25 mouse cellular contexts compared by ENCODE assay signal in genomic region chr12:80936751-80937150, GRCm38 (mm10). TPM values are rescaled to one million over a fixed set of nuclear protein-coding genes. Genes with fewer than 3 reads are reported as not detected.
DNase-seq lines count a peak whose midpoint lies in the region; ATAC-seq and TF ChIP-seq lines count a peak whose summit lies in the region.
"Had no signal": no experiment of that assay in that cellular context is flagged by ENCODE, and none has a peak within 500 bp of the region (broad histone marks: within the 10 kb centered on the region; RNA-seq: fewer than 3 reads in every experiment).

No protein-coding gene starts in this region.

- TF ChIP-seq CTCF in stomach, postnatal 0 days (IDR thresholded peaks at IDR 0.05; ENCODE audit: low read depth) = no peak

- peak; percentile 12; the same call in 1 of the 2 replicates for ATAC-seq in intestine, embryonic 16.5 days
- ATAC-seq in stomach, postnatal 0 days (ENCODE audit: low FRiP score, low TSS enrichment) = no peak
- no peak for ATAC-seq in hindbrain, embryonic 14.5 days (ENCODE audit: low FRiP score)
- ATAC-seq: forebrain, embryonic 16.5 days had no signal

- H3K27me3 ChIP-seq in intestine, embryonic 16.5 days (replicated peaks; ENCODE audit: control insufficient read depth, insufficient read depth, low read length) = no peaks in the 10 kb centered on the region
- H3K27me3 ChIP-seq in stomach, postnatal 0 days (ENCODE audit: control insufficient read depth, insufficient read depth, low read length) = no peaks in the 10 kb centered on the region
- H3K27me3 ChIP-seq in hindbrain, embryonic 14.5 days (ENCODE audit: control insufficient read depth, insufficient read depth, low read length) = no peaks in the 10 kb centered on the region
- H3K27me3 ChIP-seq: CH12.LX; embryonic facial prominence, embryonic 13.5 days; limb, embryonic 15.5 days; liver, embryonic 15.5 days had no signal

- peak; percentile 53 for DNase-seq in adrenal gland, adult 8-10 months
- DNase-seq in adrenal gland, adult 18-20 months (ENCODE audit: low spot score in 2 of 2) = no peak
- peak; percentile 23 for DNase-seq in lung, postnatal 14 days
- no peak for DNase-seq in stomach, postnatal 0 days (ENCODE audit: low spot score)
- DNase-seq in frontal cortex, postnatal 10 days (ENCODE audit: low spot score in 2 of 2) = no peak
- no peak for DNase-seq in hindbrain, embryonic 14.5 days (ENCODE audit: low spot score)
- DNase-seq: cerebellum, adult 11-12 months; cerebellum, postnatal 14 days; gastrocnemius, postnatal 36 days; kidney, adult 9 months; kidney, postnatal 36 days; midbrain, embryonic 14.5 days; right cerebral cortex, postnatal 14 days; thymus, postnatal 36 days had no signal

- peaks cover 3% of the 10 kb centered on the region; the same call in 1 of the 2 replicates for H3K4me1 ChIP-seq in intestine, embryonic 16.5 days (ENCODE audit: control insufficient read depth, insufficient read depth, low read length)
- no peaks in the 10 kb centered on the region for H3K4me1 ChIP-seq in stomach, postnatal 0 days (replicated peaks; ENCODE audit: control insufficient read depth, insufficient read depth)
- H3K4me1 ChIP-seq in hindbrain, embryonic 14.5 days (replicated peaks; ENCODE audit: control insufficient read depth, insufficient read depth, low read length) = no peaks in the 10 kb centered on the region
- H3K4me1 ChIP-seq: hindbrain, embryonic 10.5 days; limb, embryonic 15.5 days had no signal

- H3K27ac ChIP-seq in intestine, embryonic 16.5 days (ENCODE audit: low read length) = peak overlapping the region; percentile 79
- H3K27ac ChIP-seq in stomach, postnatal 0 days (replicated peaks) = peak overlapping the region; percentile 81
- H3K27ac ChIP-seq in hindbrain, embryonic 14.5 days = no peak overlapping the region
- H3K27ac ChIP-seq: embryonic facial prominence, embryonic 13.5 days; hindbrain, embryonic 10.5 days; limb, embryonic 15.5 days had no signal

- H3K36me3 ChIP-seq in intestine, embryonic 16.5 days (ENCODE audit: control insufficient read depth, insufficient read depth, low read length) = no peaks in the 10 kb centered on the region
- H3K36me3 ChIP-seq in stomach, postnatal 0 days (ENCODE audit: control insufficient read depth, insufficient read depth, low read length) = no peaks in the 10 kb centered on the region
- no peaks in the 10 kb centered on the region for H3K36me3 ChIP-seq in hindbrain, embryonic 14.5 days (replicated peaks; ENCODE audit: control insufficient read depth, insufficient read depth)
- H3K36me3 ChIP-seq: embryonic facial prominence, embryonic 13.5 days; hindbrain, embryonic 10.5 days; limb, embryonic 15.5 days had no signal

- no peak overlapping the region for H3K4me3 ChIP-seq in intestine, embryonic 16.5 days (ENCODE audit: low read length)
- H3K4me3 ChIP-seq in stomach, postnatal 0 days (ENCODE audit: low read depth, low read length) = no peak overlapping the region
- H3K4me3 ChIP-seq in hindbrain, embryonic 14.5 days (replicated peaks; ENCODE audit: low read length) = no peak overlapping the region
- H3K4me3 ChIP-seq: embryonic facial prominence, embryonic 13.5 days; hindbrain, embryonic 10.5 days; limb, embryonic 15.5 days; liver, embryonic 15.5 days; megakaryocyte, embryonic 14.5 days; myocyte had no signal

- no peak overlapping the region for H3K4me2 ChIP-seq in intestine, embryonic 16.5 days (ENCODE audit: low read depth, low read length)
- H3K4me2 ChIP-seq in stomach, postnatal 0 days (replicated peaks; ENCODE audit: low read depth) = no peak overlapping the region
- no peak overlapping the region for H3K4me2 ChIP-seq in hindbrain, embryonic 14.5 days (replicated peaks)
- H3K4me2 ChIP-seq: embryonic facial prominence, embryonic 13.5 days; limb, embryonic 15.5 days; liver, embryonic 15.5 days had no signal

- no peak overlapping the region for H3K9ac ChIP-seq in intestine, embryonic 16.5 days (ENCODE audit: low read depth, low read length)
- no peak overlapping the region for H3K9ac ChIP-seq in stomach, postnatal 0 days (ENCODE audit: low read length)
- no peak overlapping the region for H3K9ac ChIP-seq in hindbrain, embryonic 14.5 days
- H3K9ac ChIP-seq: embryonic facial prominence, embryonic 13.5 days; limb, embryonic 15.5 days; liver, embryonic 15.5 days had no signal

- no peaks in the 10 kb centered on the region for H3K9me3 ChIP-seq in intestine, embryonic 16.5 days (ENCODE audit: control insufficient read depth, low read length)
- H3K9me3 ChIP-seq in stomach, postnatal 0 days (ENCODE audit: control insufficient read depth, low read length) = no peaks in the 10 kb centered on the region
- no peaks in the 10 kb centered on the region for H3K9me3 ChIP-seq in hindbrain, embryonic 14.5 days (ENCODE audit: control insufficient read depth, low read length)
- H3K9me3 ChIP-seq: embryonic facial prominence, embryonic 13.5 days; hindbrain, embryonic 10.5 days; limb, embryonic 15.5 days; liver, embryonic 15.5 days had no signal

- no peak for TF ChIP-seq EP300 in stomach, postnatal 0 days (optimal IDR thresholded peaks at IDR 0.05)

- WGBS in intestine, embryonic 16.5 days = 68% methylated on average over 2 of the region's 2 CpGs
- 63% methylated on average over 2 of the region's 2 CpGs for WGBS in stomach, postnatal 0 days
- WGBS in hindbrain, embryonic 14.5 days = 80% methylated on average over 2 of the region's 2 CpGs

RNA-seq across cellular contexts. Expression of gene Srsf5, which starts 8.6 kb away (rescaled TPM):
- 100 to 1,000 TPM; 281 to 615 (median 513) TPM for total RNA-seq in adrenal gland, adult 8-10 months (2022)
- total RNA-seq in adrenal gland, adult 18-20 months (2021) = 100 to 1,000 TPM; 245 to 319 TPM
- polyA plus RNA-seq in intestine, embryonic 16.5 days (2015; fragmentation: Nextera tagmentation; extraction: Ambion mirVana) = 466 and 492 TPM in 2 replicates
- 283 and 303 TPM in 2 replicates for polyA plus RNA-seq in stomach, postnatal 0 days (2015; fragmentation: Nextera tagmentation; extraction: Ambion mirVana)
- polyA plus RNA-seq in hindbrain, embryonic 14.5 days (2014; fragmentation: Nextera tagmentation; extraction: Ambion mirVana) = 248 and 256 TPM in 2 replicates

RNA-seq across cellular contexts. Expression of gene Slc10a1, which starts 31.8 kb away (rescaled TPM):
- total RNA-seq in adrenal gland, adult 8-10 months (2022) = under 1 TPM in 2 of 4 experiments, not detected in 2; 0.22 to 0.23 TPM
- total RNA-seq in adrenal gland, adult 18-20 months (2021) = not detected
- 0.48 and 0.70 TPM in 2 replicates for polyA plus RNA-seq in intestine, embryonic 16.5 days (2015; fragmentation: Nextera tagmentation; extraction: Ambion mirVana)
- 0.58 and 1.1 TPM in 2 replicates for polyA plus RNA-seq in stomach, postnatal 0 days (2015; fragmentation: Nextera tagmentation; extraction: Ambion mirVana)
- 0.20 and 0.55 TPM in 2 replicates for polyA plus RNA-seq in hindbrain, embryonic 14.5 days (2014; fragmentation: Nextera tagmentation; extraction: Ambion mirVana)
- total RNA-seq: gastrocnemius, postnatal 36 days; layer of hippocampus, postnatal 14 days; left cerebral cortex, postnatal 25 days had no signal

Comparison
In these comparisons a context has a peak if more than half of its experiments do, and no peak if none do; other contexts are left out.
1. DNase-seq: peak in adrenal gland, adult 8-10 months (single experiment) and lung, postnatal 14 days (single experiment); none in adrenal gland, adult 18-20 months (0 of 2), stomach, postnatal 0 days (single experiment), frontal cortex, postnatal 10 days (0 of 2) and hindbrain, embryonic 14.5 days (single experiment).